Mouse (Mus musculus): ENCODE results near the gene Sorbs1.

DNA sequence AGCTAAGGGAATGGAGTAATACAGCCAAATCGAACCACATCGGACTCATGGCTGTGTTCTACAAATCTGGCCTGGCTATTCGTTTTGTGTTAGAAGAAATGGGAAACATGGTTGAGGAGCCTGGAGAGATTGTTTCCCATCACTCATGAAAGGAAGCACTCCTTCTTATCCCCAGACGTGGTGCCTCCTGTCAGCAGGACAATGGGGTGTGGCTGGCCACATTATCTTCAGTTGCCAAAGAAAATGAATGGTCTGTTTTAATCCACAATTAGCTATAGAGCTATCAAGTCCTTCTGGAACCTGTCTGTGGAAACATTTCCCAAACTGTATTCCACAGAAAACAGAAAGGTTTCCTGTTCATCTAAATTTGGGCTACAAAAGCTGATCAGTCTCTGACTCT lies 196.6 kb downstream of the Sorbs1 start:
- TF ChIP-seq HCFC1 (IDR thresholded peaks at IDR 0.05; ENCODE audit: borderline replicate concordance, insufficient read depth, low read length) (no peak), ZNF384 (IDR thresholded peaks at IDR 0.05; ENCODE audit: low read depth, low read length) (no peak), CHD2 (IDR thresholded peaks at IDR 0.05; ENCODE audit: low read depth, low read length) (no peak)

Measured in ES-E14 (cell line).